Mouse (Mus musculus) intestine, embryonic 14.5 days (tissue): ENCODE measurements at regions not wholly inside any gene's neighbourhood (a gene's known extent, or its start where the extent isn't known, plus 50 kb on each side); places are given as distances from the start of the nearest gene placed in this dataset.

ENCODE experiments used
- ATAC-seq: fragments of 200-750 bp; cut with Nextera tagmentation; replicated peaks from 2 replicates; pipeline ENCODE4 v1.8.0; 2017; ENCODE audit warnings: low read depth, moderate number of reproducible peaks, moderate TSS enrichment, moderate library complexity; ENCODE audit not compliant: low FRiP score, low TSS enrichment
- DNase-seq: peaks from one replicate; pipeline ENCODE4 v3.0.0-alpha.2; 2018; ENCODE audit warnings: low spot score
- H3K27ac ChIP-seq: fragments of 300-500 bp; sonication (generic); 2 replicates; pipeline ENCODE4 v1.5.1; 2014; ENCODE audit warnings: low read depth, mild to moderate bottlenecking, control low read depth
- H3K27me3 ChIP-seq: fragments of 300-500 bp; sonication (generic); replicated peaks from 2 replicates; pipeline ENCODE4 v1.6.1; 2014; ENCODE audit warnings: low read length, control low read depth; ENCODE audit not compliant: control insufficient read depth, insufficient read depth
- H3K36me3 ChIP-seq: fragments of 300-500 bp; sonication (generic); 2 replicates; pipeline ENCODE4 v1.6.1; 2014; ENCODE audit warnings: low read length, control low read depth; ENCODE audit not compliant: control insufficient read depth, insufficient read depth
- H3K4me1 ChIP-seq: fragments of 300-500 bp; sonication (generic); replicated peaks from 2 replicates; pipeline ENCODE4 v1.6.1; 2014; ENCODE audit warnings: low read length, control low read depth, mixed read lengths; ENCODE audit not compliant: control insufficient read depth, insufficient read depth
- H3K4me2 ChIP-seq: fragments of 300-500 bp; sonication (generic); 2 replicates; pipeline ENCODE4 v1.6.1; 2014; ENCODE audit warnings: low read length
- H3K4me3 ChIP-seq: fragments of 300-500 bp; sonication (generic); 2 replicates; pipeline ENCODE4 v1.5.1; 2014; ENCODE audit warnings: low read depth, low read length, control low read depth, mixed read lengths
- H3K9ac ChIP-seq: fragments of 300-500 bp; sonication (generic); 2 replicates; pipeline ENCODE4 v1.6.1; 2014; ENCODE audit warnings: mild to moderate bottlenecking, low read length
- H3K9me3 ChIP-seq: fragments of 300-500 bp; sonication (generic); 2 replicates; pipeline ENCODE4 v1.6.1; 2016; ENCODE audit warnings: low read length, control low read depth; ENCODE audit not compliant: control insufficient read depth
- WGBS: fragments of 180-500 bp; shearing (Covaris S2); extraction: QIAGEN DNeasy Blood & Tissue Kit; methylation state at CpG from one replicate; pipeline ENCODE4 v1.1.7; 2014; 5-methylcytosine and 5-hydroxymethylcytosine counted together

- H3K4me3 ChIP-seq, result no peak overlapping the region
- no peak overlapping the region for H3K9ac ChIP-seq
- H3K27me3 ChIP-seq, result no peaks in the 10 kb centered on the region
- no peak for DNase-seq
- WGBS, result 55% methylated on average over 6 of the region's 6 CpGs
- peak overlapping the region; percentile 92 for H3K27ac ChIP-seq
- H3K36me3 ChIP-seq, result no peaks in the 10 kb centered on the region
- ATAC-seq, result no peak
- H3K4me1 ChIP-seq, result peaks cover 25% of the 10 kb centered on the region
- H3K4me2 ChIP-seq, result no peak overlapping the region
- H3K9me3 ChIP-seq, result peaks cover 6% of the 10 kb centered on the region; the same call in 1 of the 2 replicates
These were observed 50.8 kb upstream of the Zfr start for GRCm38 (mm10) chr15:12066857-12067211.

GRCm38 (mm10) chr15:12066176-12066856 is 51.3 kb upstream of the Zfr start:
- Histone ChIP-seq H3K27me3 (no peaks in the 10 kb centered on the region), H3K9me3 (peaks cover 3% of the 10 kb centered on the region; the same call in 1 of the 2 replicates), H3K27ac (peak overlapping the region; percentile 92), H3K4me1 (peaks cover 25% of the 10 kb centered on the region), H3K4me3 (no peak overlapping the region), H3K36me3 (no peaks in the 10 kb centered on the region), H3K4me2 (no peak overlapping the region), H3K9ac (no peak overlapping the region)
- WGBS, result 42% methylated on average over 14 of the region's 14 CpGs
- ATAC-seq, result no peak
- peak; percentile 62 for DNase-seq

GRCm38 (mm10) chr15:12054870-12055269 is 58.1 kb upstream of the Sub1 start:
- Histone ChIP-seq H3K9me3 (no peaks in the 10 kb centered on the region), H3K4me3 (no peak overlapping the region), H3K4me2 (no peak overlapping the region), H3K9ac (no peak overlapping the region), H3K36me3 (no peaks in the 10 kb centered on the region), H3K27ac (no peak overlapping the region), H3K4me1 (no peaks in the 10 kb centered on the region), H3K27me3 (no peaks in the 10 kb centered on the region)
- DNase-seq, result no peak
- 78% methylated on average over 3 of the region's 3 CpGs for WGBS
- no peak for ATAC-seq

GRCm38 (mm10) chr15:12053610-12054009 is 56.8 kb upstream of the Sub1 start:
- 86% methylated on average over 7 of the region's 7 CpGs for WGBS
- DNase-seq, result no peak
- Histone ChIP-seq H3K4me1 (no peaks in the 10 kb centered on the region), H3K9ac (no peak overlapping the region), H3K27me3 (no peaks in the 10 kb centered on the region), H3K27ac (no peak overlapping the region), H3K4me2 (no peak overlapping the region), H3K4me3 (no peak overlapping the region), H3K9me3 (no peaks in the 10 kb centered on the region), H3K36me3 (no peaks in the 10 kb centered on the region)
- ATAC-seq, result no peak

GRCm38 (mm10) chr15:12048965-12049364 is 52.2 kb upstream of the Sub1 start:
- no peak overlapping the region for H3K4me2 ChIP-seq
- no peak overlapping the region for H3K27ac ChIP-seq
- no peak overlapping the region for H3K9ac ChIP-seq
- no peak for DNase-seq
- no peaks in the 10 kb centered on the region for H3K27me3 ChIP-seq
- WGBS, result 90% methylated on average over 10 of the region's 10 CpGs
- H3K36me3 ChIP-seq, result no peaks in the 10 kb centered on the region
- no peak for ATAC-seq
- no peaks in the 10 kb centered on the region for H3K4me1 ChIP-seq
- no peaks in the 10 kb centered on the region for H3K9me3 ChIP-seq
- H3K4me3 ChIP-seq, result no peak overlapping the region

GRCm38 (mm10) chr15:12048214-12048507 is 51.4 kb upstream of the Sub1 start:
- no peak for DNase-seq
- H3K27me3 ChIP-seq, result no peaks in the 10 kb centered on the region
- WGBS, result 88% methylated on average over 3 of the region's 3 CpGs

GRCm38 (mm10) chr15:12047349-12048213 is 50.8 kb upstream of the Sub1 start:
- DNase-seq (no peak), ATAC-seq (no peak)
- no peak overlapping the region for H3K4me2 ChIP-seq

More at GRCm38 (mm10) chr15:12048214-12048507, 51.4 kb upstream of the Sub1 start:
- H3K4me1 ChIP-seq, result no peaks in the 10 kb centered on the region
- no peak overlapping the region for H3K4me2 ChIP-seq
- no peak overlapping the region for H3K27ac ChIP-seq
- H3K36me3 ChIP-seq, result no peaks in the 10 kb centered on the region
- no peaks in the 10 kb centered on the region for H3K9me3 ChIP-seq
- no peak for ATAC-seq
- no peak overlapping the region for H3K4me3 ChIP-seq
- no peak overlapping the region for H3K9ac ChIP-seq

More at GRCm38 (mm10) chr15:12047349-12048213, 50.8 kb upstream of the Sub1 start:
- Histone ChIP-seq H3K4me1 (no peaks in the 10 kb centered on the region), H3K27me3 (no peaks in the 10 kb centered on the region), H3K9me3 (no peaks in the 10 kb centered on the region), H3K36me3 (no peaks in the 10 kb centered on the region), H3K27ac (no peak overlapping the region), H3K9ac (no peak overlapping the region), H3K4me3 (no peak overlapping the region)
- WGBS, result 89% methylated on average over 18 of the region's 18 CpGs
